Mouse (Mus musculus) liver, embryonic 14.5 days (tissue): Measurements from ENCODE around the gene Paqr7.

Experiments used
- CTCF ChIP-seq: IDR thresholded peaks from 2 replicates; pipeline ENCODE4 v1.5.1; 2016; ENCODE audit warnings: antibody characterized with exemption, low read depth, control low read depth
- EP300 ChIP-seq: IDR thresholded peaks from 2 replicates; pipeline ENCODE4 v1.6.1; 2016; ENCODE audit warnings: antibody characterized with exemption, low read depth

DNA sequence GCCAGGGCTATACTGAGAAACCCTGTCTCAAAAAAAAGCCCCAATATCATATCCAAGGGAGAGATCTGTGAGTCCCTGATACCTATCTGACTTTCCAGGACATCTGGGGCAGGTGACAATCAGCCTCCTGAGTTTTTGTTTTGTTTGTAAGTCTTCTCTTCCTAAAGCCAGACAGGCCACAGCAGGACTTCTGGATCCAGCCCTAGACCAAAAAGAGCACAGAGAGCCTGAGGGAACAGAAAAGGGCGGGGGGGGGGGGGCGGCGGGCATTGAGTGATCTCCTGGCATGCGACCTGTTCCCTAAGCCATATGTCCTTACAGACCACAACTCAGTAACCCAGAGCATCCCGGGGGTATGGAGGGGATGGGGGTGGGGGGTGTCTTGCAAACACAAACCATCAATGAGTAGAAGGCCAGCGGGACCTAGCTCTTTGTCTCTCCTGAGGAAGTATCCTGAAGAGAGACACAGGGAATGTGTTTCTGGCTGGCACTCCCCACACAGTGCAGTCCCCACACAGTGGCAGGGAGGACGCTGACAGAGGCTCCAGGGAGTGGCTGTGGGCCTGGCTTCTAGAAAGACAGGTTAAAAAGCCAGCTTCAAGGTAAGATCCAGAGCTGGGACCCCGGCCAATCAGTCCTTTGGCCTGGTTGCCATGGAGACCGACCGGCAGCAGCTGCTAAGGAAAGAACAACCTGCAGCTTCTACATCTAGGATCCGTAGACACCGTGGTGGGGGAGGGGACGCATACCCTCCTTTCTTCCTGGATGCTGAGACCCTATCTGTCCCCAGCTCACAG lies 46.7 kb upstream of the Paqr7 start:
- TF ChIP-seq CTCF (no peak), EP300 (no peak)
